Comparison of ENCODE assay signal across 9 mouse cellular contexts in the genomic region with DNA sequence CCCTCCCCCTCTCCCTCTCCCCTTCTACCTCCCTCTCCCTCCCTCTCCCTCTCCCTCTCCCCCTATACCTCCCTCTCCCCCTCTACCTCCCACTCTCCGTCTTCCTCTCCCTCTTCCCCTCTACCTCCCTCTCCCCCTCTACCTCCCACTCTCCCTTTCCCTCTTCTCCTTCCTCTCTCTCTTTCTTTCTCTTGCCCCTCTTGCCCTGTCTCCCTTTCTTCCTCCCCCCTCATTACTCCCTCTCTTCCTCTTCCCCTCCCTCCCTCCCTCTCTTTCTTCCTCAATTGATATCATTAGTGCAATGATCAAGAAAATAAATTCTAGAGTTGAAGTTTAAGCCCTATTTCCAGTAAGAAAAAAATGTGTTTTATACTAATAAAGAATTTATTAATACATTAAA.
DNase-seq lines count a peak whose midpoint lies in the region; ATAC-seq and TF ChIP-seq lines count a peak whose summit lies in the region.
"Had no signal": no experiment of that assay in that cellular context is flagged by ENCODE, and none has a peak within 500 bp of the region (broad histone marks: within the 10 kb centered on the region; RNA-seq: fewer than 3 reads in every experiment).

No protein-coding gene starts in this region.

- no peaks in the 10 kb centered on the region for H3K36me3 ChIP-seq in heart, embryonic 15.5 days
- H3K36me3 ChIP-seq in lung, embryonic 14.5 days (ENCODE audit: insufficient read depth): no peaks in the 10 kb centered on the region
- H3K36me3 ChIP-seq: limb, embryonic 15.5 days had no signal

- H3K4me2 ChIP-seq in heart, embryonic 15.5 days: peak overlapping the region; percentile 43
- peak overlapping the region; percentile 37; the same call in 1 of the 2 replicates for H3K4me2 ChIP-seq in lung, embryonic 14.5 days

- ATAC-seq in heart, embryonic 15.5 days (replicated peaks; ENCODE audit: insufficient number of reproducible peaks, insufficient read depth, low FRiP score, low read depth): no peak
- ATAC-seq in lung, embryonic 14.5 days (ENCODE audit: insufficient read depth): no peak
- ATAC-seq in common myeloid progenitor, adult 5-6 weeks (replicated peaks; ENCODE audit: low read depth, poor library complexity, severe bottlenecking): peak; percentile 28; the same call in 1 of the 2 replicates
- peak; percentile 18; the same call in 1 of the 2 replicates for ATAC-seq in megakaryocyte, adult 5-6 weeks (ENCODE audit: poor library complexity, severe bottlenecking)
- ATAC-seq in frontal cortex, adult (ENCODE audit: low TSS enrichment): no peak

- DNase-seq in heart, postnatal 4 days: no peak
- no peak for DNase-seq in lung, embryonic 14.5 days
- no peak for DNase-seq in lung, postnatal 36 days
- no peak for DNase-seq in urinary bladder, adult 18-20 months (ENCODE audit: low spot score in 2 of 2)

- no peaks in the 10 kb centered on the region for H3K9me3 ChIP-seq in heart, embryonic 15.5 days (replicated peaks)
- H3K9me3 ChIP-seq in lung, embryonic 14.5 days (ENCODE audit: low read depth, low read length): no peaks in the 10 kb centered on the region
- H3K9me3 ChIP-seq: limb, embryonic 15.5 days had no signal

- H3K4me3 ChIP-seq in heart, embryonic 15.5 days: peak overlapping the region; percentile 39
- no peak overlapping the region for H3K4me3 ChIP-seq in lung, embryonic 14.5 days (ENCODE audit: low read depth, low read length)

- WGBS in heart, embryonic 15.5 days: no CpG with 5 or more reads among the region's 1 CpGs
- no CpG with 5 or more reads among the region's 1 CpGs for WGBS in lung, embryonic 14.5 days

- TF ChIP-seq CTCF in lung, embryonic 14.5 days (IDR thresholded peaks at IDR 0.05; ENCODE audit: low read depth): no peak

- no peak overlapping the region for H3K9ac ChIP-seq in heart, embryonic 15.5 days
- H3K9ac ChIP-seq in lung, embryonic 14.5 days: no peak overlapping the region
- H3K9ac ChIP-seq: limb, embryonic 15.5 days had no signal

- H3K4me1 ChIP-seq in heart, embryonic 15.5 days (replicated peaks): no peaks in the 10 kb centered on the region
- no peaks in the 10 kb centered on the region for H3K4me1 ChIP-seq in lung, embryonic 14.5 days (ENCODE audit: insufficient read depth)
- H3K4me1 ChIP-seq: limb, embryonic 15.5 days had no signal

- H3K27me3 ChIP-seq in heart, embryonic 15.5 days: no peaks in the 10 kb centered on the region
- H3K27me3 ChIP-seq in lung, embryonic 14.5 days (ENCODE audit: insufficient read depth, low read length): no peaks in the 10 kb centered on the region
- H3K27me3 ChIP-seq: limb, embryonic 15.5 days had no signal

- no peak overlapping the region for H3K27ac ChIP-seq in heart, embryonic 15.5 days
- H3K27ac ChIP-seq in lung, embryonic 14.5 days (ENCODE audit: low read depth): no peak overlapping the region
- H3K27ac ChIP-seq: limb, embryonic 15.5 days had no signal

Comparison
In these comparisons a context has a peak if more than half of its experiments do, and no peak if none do; other contexts are left out.
1. ATAC-seq: peak in common myeloid progenitor, adult 5-6 weeks (single experiment) and megakaryocyte, adult 5-6 weeks (single experiment); none in heart, embryonic 15.5 days (single experiment), lung, embryonic 14.5 days (single experiment) and frontal cortex, adult (single experiment).